Mouse (Mus musculus): ENCODE results near the gene Hpse. TPM values are rescaled to one million over a fixed set of nuclear protein-coding genes. Genes with fewer than 3 reads are reported as not detected.

Gene Hpse
- polyA plus RNA-seq, 1 experiment = 0.44 TPM

DNA sequence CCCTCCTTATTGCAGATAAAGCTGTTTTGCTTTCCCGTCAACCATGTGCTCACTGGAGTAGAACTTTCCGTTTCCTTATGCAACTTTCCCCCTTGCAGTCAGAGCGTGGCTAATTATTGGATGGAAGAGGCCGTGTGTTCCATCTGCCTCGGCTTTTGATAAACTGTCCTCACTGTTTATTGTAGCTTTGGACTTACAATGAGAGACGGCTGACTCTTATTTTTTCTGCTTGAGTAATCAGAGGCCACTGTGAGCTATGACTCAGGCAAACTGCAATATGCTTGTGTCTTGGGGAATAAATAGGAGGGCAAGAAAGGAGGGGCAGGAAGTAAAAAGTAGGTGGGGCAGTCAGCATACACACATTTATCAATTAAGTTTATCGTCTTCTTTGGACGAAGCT lies 12.8 kb downstream of the Hpse start:
- H3K36me3 ChIP-seq (ENCODE audit: control insufficient read depth, insufficient read depth) = no peaks in the 10 kb centered on the region
- H3ac ChIP-seq (ENCODE audit: control insufficient read depth, insufficient read length, low read depth) = no peak overlapping the region
- TF ChIP-seq USF1 (IDR thresholded peaks at IDR 0.05; ENCODE audit: low read depth) = no peak
- no peak for TF ChIP-seq CEBPB (IDR thresholded peaks at IDR 0.05; ENCODE audit: low read depth)
- H3K27me3 ChIP-seq (ENCODE audit: control insufficient read depth, insufficient read depth, insufficient read length) = no peaks in the 10 kb centered on the region
- no peak overlapping the region for H3K4me3 ChIP-seq (ENCODE audit: insufficient read depth, poor library complexity, severe bottlenecking)
- no peaks in the 10 kb centered on the region for H3K79me3 ChIP-seq (ENCODE audit: low read depth)
- no peaks in the 10 kb centered on the region for H3K79me2 ChIP-seq (ENCODE audit: control insufficient read depth, insufficient read depth)

DNA sequence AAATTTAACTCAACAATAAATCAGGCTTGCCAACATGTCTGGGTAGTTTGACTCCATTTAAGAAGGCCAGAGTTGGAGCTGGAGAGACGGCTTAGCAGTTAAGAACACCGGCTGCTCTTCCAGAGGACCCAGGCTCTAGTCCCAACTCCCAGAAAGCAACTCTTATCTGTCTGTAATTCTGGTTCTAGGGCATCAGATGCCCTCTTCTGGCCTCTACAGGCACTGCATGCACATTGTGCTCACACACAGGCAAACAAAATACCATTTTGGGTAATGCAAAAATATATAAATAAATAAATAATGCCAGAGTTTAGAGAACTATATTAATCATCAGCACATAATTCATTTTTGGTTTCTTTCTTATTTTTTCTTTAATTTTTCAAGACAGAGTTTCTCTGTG lies 15.2 kb downstream of the Hpse start:
- Histone ChIP-seq H3K27me3 (ENCODE audit: control insufficient read depth, insufficient read depth, insufficient read length) (no peaks in the 10 kb centered on the region), H3K36me3 (ENCODE audit: control insufficient read depth, insufficient read depth) (no peaks in the 10 kb centered on the region), H3K4me3 (ENCODE audit: insufficient read depth, poor library complexity, severe bottlenecking) (no peak overlapping the region), H3K79me2 (ENCODE audit: control insufficient read depth, insufficient read depth) (no peaks in the 10 kb centered on the region), H3K79me3 (ENCODE audit: low read depth) (no peaks in the 10 kb centered on the region), H3ac (ENCODE audit: control insufficient read depth, insufficient read length, low read depth) (no peak overlapping the region)
- TF ChIP-seq CEBPB (IDR thresholded peaks at IDR 0.05; ENCODE audit: low read depth) (no peak), MAX (IDR thresholded peaks at IDR 0.05) (no peak), CTCF (IDR thresholded peaks at IDR 0.05; ENCODE audit: control insufficient read depth, insufficient read depth, insufficient read length) (no peak), FOSL1 (IDR thresholded peaks at IDR 0.05; ENCODE audit: insufficient read depth, low read length, poor library complexity, severe bottlenecking) (no peak), MYOD1 (IDR thresholded peaks at IDR 0.05; ENCODE audit: control insufficient read depth, insufficient read length, low read depth) (no peak), MYOG (IDR thresholded peaks at IDR 0.05; ENCODE audit: control insufficient read depth, extremely low read depth, insufficient read length) (no peak), USF1 (IDR thresholded peaks at IDR 0.05; ENCODE audit: low read depth) (no peak)

DNA sequence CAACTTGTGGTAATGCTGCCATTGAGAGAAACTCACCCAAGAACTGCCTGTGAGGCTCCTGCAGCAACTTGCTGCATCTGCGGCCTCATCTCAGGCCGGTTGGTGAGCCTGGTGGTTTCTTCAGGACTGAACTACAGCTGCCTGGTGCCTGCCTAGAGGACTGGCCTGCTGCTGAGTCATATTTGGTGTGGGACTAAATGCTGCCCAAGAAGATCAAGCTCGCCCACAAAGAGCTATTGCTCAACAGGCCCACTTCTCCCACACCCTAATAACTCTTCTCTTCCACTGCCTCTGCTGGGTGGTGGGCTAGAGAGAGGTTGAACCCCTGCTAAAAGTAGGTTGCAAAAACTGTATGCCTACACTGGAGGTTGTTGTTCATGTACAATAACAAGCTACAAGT lies 17.2 kb downstream of the Hpse start:
- Histone ChIP-seq H3K79me2 (ENCODE audit: control insufficient read depth, insufficient read depth) (no peaks in the 10 kb centered on the region), H3K79me3 (ENCODE audit: low read depth) (no peaks in the 10 kb centered on the region), H3K36me3 (ENCODE audit: control insufficient read depth, insufficient read depth) (no peaks in the 10 kb centered on the region), H3K27me3 (ENCODE audit: control insufficient read depth, insufficient read depth, insufficient read length) (no peaks in the 10 kb centered on the region), H3K4me3 (ENCODE audit: insufficient read depth, poor library complexity, severe bottlenecking) (no peak overlapping the region), H3ac (ENCODE audit: control insufficient read depth, insufficient read length, low read depth) (no peak overlapping the region)
- TF ChIP-seq MYOG (IDR thresholded peaks at IDR 0.05; ENCODE audit: control insufficient read depth, extremely low read depth, insufficient read length) (no peak), MAX (IDR thresholded peaks at IDR 0.05) (no peak), CEBPB (IDR thresholded peaks at IDR 0.05; ENCODE audit: low read depth) (no peak), MYOD1 (IDR thresholded peaks at IDR 0.05; ENCODE audit: control insufficient read depth, insufficient read length, low read depth) (no peak), CTCF (IDR thresholded peaks at IDR 0.05; ENCODE audit: control insufficient read depth, insufficient read depth, insufficient read length) (no peak), FOSL1 (IDR thresholded peaks at IDR 0.05; ENCODE audit: insufficient read depth, low read length, poor library complexity, severe bottlenecking) (no peak), USF1 (IDR thresholded peaks at IDR 0.05; ENCODE audit: low read depth) (no peak)

DNA sequence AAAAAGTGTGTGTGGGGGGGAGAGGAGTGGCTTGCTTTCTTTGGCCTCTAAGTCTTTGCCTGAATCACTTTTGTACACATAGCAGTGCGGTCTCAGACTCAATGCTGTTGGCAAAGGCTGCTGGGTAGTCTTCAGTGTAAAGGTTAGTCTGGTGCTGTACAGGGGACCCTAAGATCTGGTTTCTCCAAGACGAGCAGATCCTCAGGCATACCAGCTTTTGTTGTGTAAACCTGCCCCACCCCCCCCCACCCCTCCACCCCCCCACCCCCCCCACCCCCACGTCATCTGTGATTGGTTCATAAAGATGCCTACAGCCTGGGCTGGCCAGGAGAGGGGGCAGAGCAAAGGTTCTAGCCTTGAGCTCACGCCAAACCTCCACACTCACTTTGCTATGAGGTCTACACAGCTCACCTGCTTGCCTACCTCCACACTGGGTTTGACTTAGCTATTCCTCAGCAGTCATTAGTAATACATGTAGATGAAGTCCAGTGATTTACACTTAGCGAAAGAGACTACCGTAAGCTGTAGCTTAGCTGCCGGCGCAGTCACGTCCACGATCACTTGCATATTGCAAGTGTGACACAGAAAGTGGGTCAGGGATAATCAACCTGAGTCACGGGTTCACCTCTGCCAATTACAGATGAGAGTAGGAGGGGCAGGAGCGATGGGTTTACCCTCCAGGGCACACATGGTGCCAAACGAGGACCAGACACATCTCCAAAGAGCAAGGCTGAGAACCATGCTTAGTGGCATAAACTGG lies 18.5 kb downstream of the Hpse start:
- Histone ChIP-seq H3K79me3 (ENCODE audit: low read depth) (no peaks in the 10 kb centered on the region), H3K4me3 (ENCODE audit: insufficient read depth, poor library complexity, severe bottlenecking) (no peak overlapping the region), H3ac (ENCODE audit: control insufficient read depth, insufficient read length, low read depth) (no peak overlapping the region), H3K27me3 (ENCODE audit: control insufficient read depth, insufficient read depth, insufficient read length) (no peaks in the 10 kb centered on the region), H3K36me3 (ENCODE audit: control insufficient read depth, insufficient read depth) (no peaks in the 10 kb centered on the region), H3K79me2 (ENCODE audit: control insufficient read depth, insufficient read depth) (no peaks in the 10 kb centered on the region)
- no peak for TF ChIP-seq MYOG (IDR thresholded peaks at IDR 0.05; ENCODE audit: control insufficient read depth, extremely low read depth, insufficient read length)
- no peak for TF ChIP-seq USF1 (IDR thresholded peaks at IDR 0.05; ENCODE audit: low read depth)
- TF ChIP-seq MYOD1 (IDR thresholded peaks at IDR 0.05; ENCODE audit: control insufficient read depth, insufficient read length, low read depth) = no peak
- no peak for TF ChIP-seq MAX (IDR thresholded peaks at IDR 0.05)
- TF ChIP-seq FOSL1 (IDR thresholded peaks at IDR 0.05; ENCODE audit: insufficient read depth, low read length, poor library complexity, severe bottlenecking) = no peak
- TF ChIP-seq CTCF (IDR thresholded peaks at IDR 0.05; ENCODE audit: control insufficient read depth, insufficient read depth, insufficient read length) = no peak
- no peak for TF ChIP-seq CEBPB (IDR thresholded peaks at IDR 0.05; ENCODE audit: low read depth)

DNA sequence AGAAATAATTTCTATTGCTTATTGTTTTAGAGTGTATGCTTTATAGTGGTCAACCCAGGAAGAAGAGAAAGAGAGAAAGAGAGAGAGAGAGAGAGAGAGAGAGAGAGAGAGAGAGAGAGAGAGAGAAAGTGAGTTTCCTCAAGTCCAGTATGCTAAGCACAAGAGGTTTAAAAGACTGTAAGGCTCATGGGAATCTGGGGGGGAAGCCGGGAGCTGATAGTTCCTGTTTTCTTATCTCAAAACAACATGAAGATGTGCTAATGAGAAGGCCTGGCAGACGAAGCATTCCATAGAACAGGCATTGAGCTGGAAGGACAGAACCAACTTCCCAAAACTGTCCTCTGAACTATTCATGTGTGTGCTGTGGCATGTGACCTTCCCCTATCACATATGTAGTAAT lies 21.6 kb downstream of the Hpse start:
- Histone ChIP-seq H3K36me3 (ENCODE audit: control insufficient read depth, insufficient read depth) (no peaks in the 10 kb centered on the region), H3K4me3 (ENCODE audit: insufficient read depth, poor library complexity, severe bottlenecking) (no peak overlapping the region), H3K79me2 (ENCODE audit: control insufficient read depth, insufficient read depth) (no peaks in the 10 kb centered on the region), H3K79me3 (ENCODE audit: low read depth) (no peaks in the 10 kb centered on the region), H3K27me3 (ENCODE audit: control insufficient read depth, insufficient read depth, insufficient read length) (no peaks in the 10 kb centered on the region), H3ac (ENCODE audit: control insufficient read depth, insufficient read length, low read depth) (no peak overlapping the region)
- TF ChIP-seq USF1 (IDR thresholded peaks at IDR 0.05; ENCODE audit: low read depth) (no peak), FOSL1 (IDR thresholded peaks at IDR 0.05; ENCODE audit: insufficient read depth, low read length, poor library complexity, severe bottlenecking) (no peak), CTCF (IDR thresholded peaks at IDR 0.05; ENCODE audit: control insufficient read depth, insufficient read depth, insufficient read length) (no peak), CEBPB (IDR thresholded peaks at IDR 0.05; ENCODE audit: low read depth) (no peak), MYOG (IDR thresholded peaks at IDR 0.05; ENCODE audit: control insufficient read depth, extremely low read depth, insufficient read length) (no peak), MYOD1 (IDR thresholded peaks at IDR 0.05; ENCODE audit: control insufficient read depth, insufficient read length, low read depth) (no peak), MAX (IDR thresholded peaks at IDR 0.05) (no peak)

DNA sequence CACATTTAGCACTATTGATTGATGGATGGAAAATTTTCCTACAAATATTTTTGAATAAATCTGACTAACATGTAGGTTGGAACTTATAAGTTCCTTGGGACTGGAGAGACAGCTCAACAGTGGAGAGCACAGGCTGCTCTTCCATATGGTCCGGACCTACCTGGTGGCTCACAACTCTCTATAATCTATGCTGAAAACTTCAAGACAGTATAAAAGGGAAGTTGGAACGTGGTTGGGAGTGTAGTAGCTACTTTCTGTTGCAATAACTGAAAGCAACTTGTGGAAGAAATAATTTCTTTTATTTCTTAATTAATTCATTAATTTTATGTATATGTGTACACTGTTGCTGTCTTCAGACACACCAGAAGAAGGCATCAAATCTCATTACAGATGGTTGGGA lies 22.1 kb downstream of the Hpse start:
- H3K36me3 ChIP-seq (ENCODE audit: control insufficient read depth, insufficient read depth) = no peaks in the 10 kb centered on the region
- H3K79me3 ChIP-seq (ENCODE audit: low read depth) = no peaks in the 10 kb centered on the region
- no peak overlapping the region for H3K4me3 ChIP-seq (ENCODE audit: insufficient read depth, poor library complexity, severe bottlenecking)
- H3K79me2 ChIP-seq (ENCODE audit: control insufficient read depth, insufficient read depth) = no peaks in the 10 kb centered on the region
- no peaks in the 10 kb centered on the region for H3K27me3 ChIP-seq (ENCODE audit: control insufficient read depth, insufficient read depth, insufficient read length)
- TF ChIP-seq CEBPB (IDR thresholded peaks at IDR 0.05; ENCODE audit: low read depth) (no peak), MYOG (IDR thresholded peaks at IDR 0.05; ENCODE audit: control insufficient read depth, extremely low read depth, insufficient read length) (no peak), CTCF (IDR thresholded peaks at IDR 0.05; ENCODE audit: control insufficient read depth, insufficient read depth, insufficient read length) (no peak), MYOD1 (IDR thresholded peaks at IDR 0.05; ENCODE audit: control insufficient read depth, insufficient read length, low read depth) (no peak), USF1 (IDR thresholded peaks at IDR 0.05; ENCODE audit: low read depth) (no peak), MAX (IDR thresholded peaks at IDR 0.05) (no peak), FOSL1 (IDR thresholded peaks at IDR 0.05; ENCODE audit: insufficient read depth, low read length, poor library complexity, severe bottlenecking) (no peak)
- H3ac ChIP-seq (ENCODE audit: control insufficient read depth, insufficient read length, low read depth) = no peak overlapping the region

All from C2C12 (cell line).